Mouse (Mus musculus): ENCODE data around the gene Mmgt2.
"Not testable (repeated sequence)": the region's sequence is repeated elsewhere in the genome, so short reads cannot be mapped to it uniquely, and the experiment has no call there.

Gene Mmgt2

DNA sequence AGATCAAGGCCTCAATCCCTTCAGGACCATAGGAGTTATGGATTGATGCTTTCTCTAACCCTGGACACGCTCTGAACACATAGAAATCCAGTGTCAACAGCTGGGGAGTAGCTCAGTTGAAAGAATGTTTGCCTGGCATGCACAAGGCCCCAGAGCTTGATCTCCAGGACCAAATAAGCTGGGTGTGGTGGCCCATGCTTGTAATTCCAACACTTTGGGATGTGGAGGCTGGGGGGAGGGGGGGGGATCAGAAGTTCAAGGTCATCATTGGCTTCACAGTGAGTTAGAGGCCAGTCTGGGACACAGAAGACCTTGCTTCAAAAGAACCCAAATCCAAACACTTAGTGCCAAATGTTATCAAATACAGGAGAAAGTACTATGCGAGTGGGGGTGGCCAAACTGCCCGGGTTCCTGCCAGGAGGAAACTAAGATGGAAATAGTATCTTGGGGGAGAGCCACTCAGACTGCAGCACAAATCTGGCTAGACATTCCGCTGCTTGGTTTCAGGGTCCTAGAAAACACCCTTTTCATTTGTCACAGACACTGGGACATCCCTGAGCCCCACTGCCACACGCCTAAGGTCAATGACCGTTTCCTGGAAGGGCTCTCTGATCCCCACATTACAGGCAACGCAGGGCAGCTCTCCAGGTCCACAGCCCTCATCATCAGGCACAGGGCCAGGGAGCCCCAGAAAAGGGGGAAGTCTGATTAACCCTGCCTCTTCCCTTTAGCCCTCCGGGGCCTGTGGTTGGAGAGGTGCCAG is 2.6 kb upstream of the Mmgt2 start:
- DNase-seq (ENCODE audit: low spot score), result no peak

DNA sequence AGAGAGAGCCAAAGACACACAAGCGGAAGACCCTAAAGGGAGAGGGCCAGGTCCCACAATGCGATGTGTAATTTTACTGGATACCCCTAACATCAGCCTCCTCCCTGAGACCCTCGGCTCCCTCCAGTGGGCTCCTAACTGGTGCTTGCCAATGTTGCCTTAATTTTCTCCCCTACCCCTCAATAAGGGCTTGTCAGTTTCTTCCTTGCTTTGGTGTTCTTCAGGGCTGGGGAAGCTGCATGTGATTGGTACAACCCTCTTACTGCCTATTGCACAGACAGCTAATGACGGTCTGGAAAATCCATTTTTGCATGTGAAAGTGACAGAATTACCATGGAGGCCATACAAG is 2.0 kb upstream of the Mmgt2 start:
- no peak for DNase-seq (ENCODE audit: low spot score)

DNA sequence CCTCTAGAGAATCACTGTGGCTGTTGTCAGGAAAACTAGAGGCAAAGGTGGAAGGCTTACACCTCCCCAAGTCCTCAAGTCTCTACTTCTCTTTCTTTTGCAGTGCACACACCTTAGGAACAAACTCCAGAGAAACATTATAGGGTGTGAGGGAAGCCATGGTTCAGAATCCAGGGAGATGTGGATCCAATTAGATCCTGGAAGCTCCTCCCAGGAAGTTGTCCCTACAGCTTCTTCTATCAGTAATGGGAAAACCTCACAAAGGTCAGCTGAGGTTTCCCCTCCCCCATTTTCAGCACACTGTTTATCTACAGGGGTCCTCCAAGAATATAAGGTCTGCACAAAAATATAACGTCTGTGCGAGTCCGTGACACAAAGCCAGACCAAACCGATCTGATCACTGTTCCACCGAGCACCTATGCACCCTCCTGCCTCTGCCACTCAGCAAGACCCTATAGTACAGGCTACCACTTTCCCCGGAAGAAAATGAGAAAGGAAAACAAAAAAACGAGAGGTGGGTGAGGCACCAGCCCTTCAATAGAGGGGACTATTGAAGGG is 1.4 kb upstream of the Mmgt2 start:
- DNase-seq (ENCODE audit: low spot score), result no peak

DNA sequence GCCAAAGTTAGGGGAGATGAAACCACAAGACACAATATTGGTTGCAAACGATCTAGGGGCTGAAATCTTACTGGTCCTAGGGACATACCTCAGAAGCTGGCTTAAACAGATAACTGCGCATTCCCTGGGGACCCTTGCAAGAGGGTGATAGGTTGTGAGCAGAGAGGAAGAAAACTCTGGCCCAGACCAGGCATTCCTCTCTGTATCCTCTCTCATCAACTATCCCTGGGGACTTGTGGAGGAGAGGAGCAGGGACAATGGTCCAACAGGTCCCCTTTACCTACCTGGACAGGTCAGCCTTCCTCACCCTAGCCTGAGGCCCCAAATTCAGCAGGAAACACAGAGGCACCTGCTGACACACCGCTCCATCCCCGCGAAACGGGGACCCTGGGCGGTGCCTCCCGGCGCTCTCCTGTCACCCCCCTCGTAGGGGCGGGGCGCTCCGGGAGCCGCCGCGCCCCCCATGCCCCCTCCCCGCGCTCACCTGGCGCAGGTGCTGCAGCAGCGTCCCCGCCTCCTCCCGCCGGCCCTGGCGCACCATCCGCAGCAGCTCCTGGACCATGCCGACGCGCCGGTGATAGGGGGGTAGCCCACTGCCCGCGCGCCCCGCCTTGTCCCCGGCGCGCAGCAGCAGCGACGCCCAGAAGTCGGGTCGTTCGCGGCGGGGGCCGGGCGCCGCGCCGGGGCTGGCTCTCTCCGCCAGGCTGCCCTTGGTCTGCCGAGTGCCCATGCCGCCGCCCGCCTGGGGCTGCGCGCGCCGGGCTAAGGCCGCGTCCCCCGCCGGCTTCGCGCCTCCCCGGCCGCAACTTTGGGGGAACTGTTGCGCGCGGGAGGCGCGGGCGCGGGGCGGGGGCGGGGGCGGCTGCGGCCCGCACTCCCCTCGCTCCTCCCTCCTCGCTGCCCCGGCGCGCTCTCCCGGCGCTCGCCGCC is 538 bp upstream of the Mmgt2 start, which contains the start of gene Lrrc75a:
Gene Lrrc75a (minus strand): TSS at position 863 of the 930 bp plus-strand sequence.
- peak; percentile 49 for DNase-seq (ENCODE audit: low spot score)

DNA sequence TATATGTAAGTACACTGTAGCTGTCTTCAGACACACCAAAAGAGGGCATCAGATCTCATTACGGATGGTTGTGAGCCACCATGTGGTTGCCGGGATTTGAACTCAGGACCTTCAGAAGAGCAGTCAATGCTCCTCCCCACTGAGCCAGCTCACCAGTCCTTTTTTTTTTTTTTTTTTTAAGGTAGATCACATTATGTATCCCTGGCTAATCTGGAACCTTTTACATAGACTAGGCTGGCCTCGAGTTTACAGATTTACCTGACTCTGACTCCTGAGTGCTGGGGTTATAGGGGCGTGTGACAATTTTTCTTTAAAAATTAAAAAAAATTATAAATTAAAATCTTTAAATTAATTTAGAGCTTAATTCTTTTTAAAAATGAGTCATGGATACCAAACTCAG is 1.3 kb downstream of the Mmgt2 start:
- DNase-seq (ENCODE audit: low spot score), result not testable (repeated sequence)

DNA sequence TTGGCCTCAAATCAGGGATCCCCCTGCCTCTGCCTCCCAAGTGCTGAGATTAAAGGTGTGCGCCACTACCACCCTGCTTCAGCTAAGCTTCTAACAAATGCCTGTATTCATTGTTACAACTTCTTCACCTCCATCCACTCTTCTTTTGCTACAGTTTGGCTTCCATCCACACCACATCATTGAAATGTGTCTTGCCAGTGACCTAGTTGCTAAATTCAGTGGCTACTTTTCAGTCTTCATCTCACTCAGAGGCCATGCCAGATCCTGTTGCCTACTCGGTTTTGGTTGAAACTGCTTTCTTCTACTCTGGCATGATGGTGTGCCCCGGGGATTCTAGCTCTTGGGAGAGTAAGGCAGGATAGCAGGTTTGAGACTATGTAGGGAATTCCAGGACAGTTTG is 3.1 kb downstream of the Mmgt2 start:
- DNase-seq (ENCODE audit: low spot score), result no peak

DNA sequence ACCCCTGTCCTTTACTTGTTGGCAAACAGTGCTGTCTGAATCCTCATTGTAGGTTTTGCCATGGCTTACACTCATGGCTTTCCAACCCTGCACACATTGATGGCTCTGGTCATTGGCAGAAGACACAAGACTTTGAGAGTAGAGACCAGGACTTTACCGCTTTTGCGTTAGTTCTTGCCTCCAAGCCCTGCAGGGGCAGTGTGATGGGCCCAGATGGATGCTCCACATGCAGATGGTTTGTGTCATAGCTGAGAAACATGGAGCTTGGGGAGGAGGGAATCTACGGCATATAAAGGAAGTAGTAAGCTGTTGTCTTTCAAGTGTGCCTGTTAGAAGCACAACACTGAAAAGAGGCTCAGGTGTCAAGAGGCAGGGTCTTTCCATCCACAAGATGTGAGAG is 3.6 kb downstream of the Mmgt2 start:
- DNase-seq (ENCODE audit: low spot score), result no peak

DNA sequence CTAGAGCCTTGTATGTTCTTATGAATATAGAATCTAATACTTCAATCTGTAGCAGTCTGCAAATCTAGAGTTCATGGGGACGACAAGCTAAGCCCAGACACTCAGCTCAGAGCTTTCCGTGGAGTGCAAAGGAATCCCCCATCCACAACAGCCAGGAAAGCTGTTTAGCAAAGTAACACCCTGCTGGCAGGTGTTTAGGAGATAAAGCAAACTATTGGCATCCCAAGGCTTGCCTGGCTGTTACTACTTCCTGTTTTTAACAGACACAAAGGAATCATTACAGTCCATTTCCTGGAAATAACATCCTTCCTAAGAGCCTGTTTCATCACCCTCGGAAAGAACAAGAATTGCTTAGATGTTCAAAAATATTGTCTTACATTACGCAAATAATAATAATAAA is 12.4 kb downstream of the Mmgt2 start:
- DNase-seq (ENCODE audit: low spot score), result no peak

DNA sequence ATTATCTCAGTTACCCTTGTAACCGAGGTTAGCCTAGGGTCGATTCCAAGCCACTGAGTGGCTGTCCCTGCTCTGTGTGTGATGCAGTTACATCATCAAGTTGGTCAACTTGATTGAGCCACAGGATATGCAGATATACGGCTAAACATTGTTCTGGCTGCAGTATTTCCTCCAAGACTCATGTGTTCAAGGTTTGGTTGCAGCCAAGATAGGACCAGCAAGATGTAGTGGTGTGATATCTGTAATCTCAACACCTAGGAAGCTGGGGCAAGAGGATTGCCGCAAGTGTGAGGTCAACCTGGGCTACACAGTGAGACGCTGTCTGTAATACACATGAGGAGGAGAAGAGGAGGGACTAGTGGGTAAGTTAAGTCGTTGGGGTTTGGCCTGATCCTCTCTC is 15.8 kb downstream of the Mmgt2 start:
- DNase-seq (ENCODE audit: low spot score), result no peak

DNA sequence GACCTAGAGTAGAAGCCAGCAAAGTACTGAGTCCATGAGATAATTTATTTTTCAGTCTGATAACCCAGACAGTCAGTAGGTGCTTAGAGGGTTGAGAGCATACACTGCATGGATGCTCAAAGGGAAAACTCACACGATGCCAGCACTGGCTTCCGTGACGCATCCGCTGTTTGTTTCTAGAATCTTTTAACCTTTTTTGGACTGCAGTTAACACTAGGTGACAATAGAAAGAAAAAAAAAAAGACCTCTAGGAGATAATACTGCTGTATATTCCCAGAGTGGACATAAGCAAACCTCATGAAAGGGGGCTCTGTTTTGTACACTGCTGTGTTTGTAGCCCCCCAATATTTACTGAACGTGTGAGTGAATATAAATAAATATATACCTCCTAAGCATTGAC is 20.5 kb downstream of the Mmgt2 start:
- DNase-seq (ENCODE audit: low spot score), result no peak

DNA sequence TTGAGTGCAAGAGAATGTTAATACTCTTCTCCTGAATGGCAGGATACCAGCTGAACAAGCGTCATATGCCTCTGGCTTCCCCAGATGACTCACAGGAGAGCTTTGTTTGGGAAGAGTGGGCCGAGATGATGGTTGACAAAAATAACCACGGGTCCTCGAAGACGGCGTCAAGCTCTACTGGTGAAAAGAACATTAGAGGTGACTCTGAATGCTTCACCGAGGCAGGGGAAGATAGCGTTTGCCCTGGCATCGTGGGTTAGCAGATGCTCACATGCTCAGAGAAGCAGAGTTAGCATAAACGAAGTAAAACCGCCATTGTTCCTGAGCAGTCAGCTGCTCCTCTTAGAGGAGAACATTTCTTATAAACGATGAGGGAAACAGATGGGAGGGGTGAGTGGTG is 21.0 kb downstream of the Mmgt2 start:
- no peak for DNase-seq (ENCODE audit: low spot score)

DNA sequence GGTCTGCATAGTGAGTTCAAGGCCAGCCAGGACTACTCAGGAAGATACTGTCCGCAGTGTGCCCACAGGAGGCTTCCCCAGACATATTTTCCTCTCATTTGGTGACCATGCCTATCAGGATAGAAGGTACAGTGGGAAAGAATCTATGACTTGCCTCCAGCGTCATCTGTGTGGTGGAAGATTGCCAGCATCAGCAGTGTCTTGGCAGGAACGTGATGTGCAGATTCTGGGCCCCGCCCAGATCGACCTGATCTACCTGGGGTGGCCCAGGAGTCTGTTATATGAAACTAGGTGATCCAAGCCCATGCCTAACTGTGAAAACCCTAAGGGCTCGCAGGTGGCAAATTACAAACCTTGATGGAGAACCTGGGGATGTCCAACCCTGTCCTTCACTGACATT is 21.5 kb downstream of the Mmgt2 start:
- DNase-seq (ENCODE audit: low spot score), result no peak

DNA sequence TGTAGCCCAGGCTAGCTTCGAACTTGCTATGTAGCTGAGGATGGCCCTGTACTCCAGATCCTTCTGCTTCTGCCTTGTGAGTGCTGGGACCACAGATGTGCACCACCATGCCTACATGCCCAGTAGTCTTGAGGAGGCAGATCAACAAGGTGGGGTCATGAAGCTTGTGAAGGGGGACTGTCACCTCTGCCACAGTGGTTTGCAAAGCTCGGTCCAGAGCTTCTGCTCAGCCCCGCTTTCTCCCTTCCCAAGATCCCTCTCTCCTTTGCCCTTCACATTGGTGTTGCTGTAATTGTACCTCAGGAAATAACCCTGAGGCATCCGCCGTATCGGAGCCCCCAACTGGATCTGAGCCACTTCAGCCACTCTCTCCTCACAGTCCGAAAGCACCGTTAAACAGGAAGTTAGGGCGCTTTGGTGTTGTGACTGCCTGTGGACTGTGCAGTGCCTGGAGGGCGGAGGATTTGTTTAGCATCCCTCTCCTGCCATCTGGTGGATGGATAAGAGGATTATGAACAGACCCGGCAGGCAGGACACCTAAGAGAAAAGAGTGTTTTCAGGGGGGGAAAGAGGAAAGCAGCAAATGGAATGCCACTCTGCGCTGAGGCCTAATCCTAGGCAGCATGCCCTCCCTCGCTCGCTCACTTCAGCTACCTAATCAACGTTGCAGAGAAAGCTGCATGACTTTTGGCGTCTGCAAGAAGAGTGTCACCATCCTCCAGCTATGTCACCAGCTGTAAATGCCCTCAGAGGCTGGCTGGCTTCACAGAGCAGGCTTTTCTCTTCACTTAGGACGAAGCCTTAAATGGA is 27.2 kb downstream of the Mmgt2 start:
- peak; percentile 95 for DNase-seq (ENCODE audit: low spot score)

DNA sequence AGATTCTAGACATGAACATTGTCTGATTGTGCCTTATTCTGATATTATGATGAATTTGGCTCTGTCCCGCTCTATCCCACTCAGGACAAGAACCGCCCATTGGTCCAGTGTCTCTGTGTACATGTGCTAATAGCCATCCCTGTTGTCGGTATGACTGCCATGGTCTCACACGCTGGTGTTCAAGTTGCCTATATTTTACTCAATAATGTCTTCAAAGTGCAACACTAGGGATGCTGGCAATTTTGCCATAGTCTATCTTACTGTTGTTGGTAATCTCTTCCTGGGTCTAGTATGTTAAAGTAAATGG is 27.8 kb downstream of the Mmgt2 start:
- no peak for DNase-seq (ENCODE audit: low spot score)

DNA sequence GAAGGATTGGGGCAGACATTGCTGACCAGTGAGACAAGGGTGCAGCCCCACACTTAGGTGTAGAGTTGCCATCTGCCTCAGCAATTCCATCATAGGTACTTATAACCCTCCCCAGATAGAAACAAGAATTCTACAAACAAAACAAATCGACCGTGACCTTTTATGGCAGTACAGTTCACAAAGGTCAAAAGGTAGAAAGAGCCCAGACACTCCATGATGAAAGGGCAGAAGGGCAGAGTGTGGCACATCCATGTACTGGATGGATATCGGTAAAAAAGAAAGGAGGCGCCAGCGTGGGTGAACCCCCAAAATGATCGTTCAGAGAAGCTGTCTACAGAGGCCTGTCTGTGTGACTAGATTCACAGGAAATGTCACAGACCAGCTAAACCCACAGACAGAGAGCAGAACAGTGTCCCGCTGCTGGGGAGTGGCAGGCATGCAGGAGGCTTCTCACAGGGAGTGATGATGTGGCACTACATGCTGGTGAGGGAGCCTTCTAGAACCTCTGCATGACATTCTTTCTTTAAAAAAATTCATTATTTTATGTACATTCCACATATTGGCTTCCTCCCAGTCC is 30.4 kb downstream of the Mmgt2 start:
- DNase-seq (ENCODE audit: low spot score), result no peak

DNA sequence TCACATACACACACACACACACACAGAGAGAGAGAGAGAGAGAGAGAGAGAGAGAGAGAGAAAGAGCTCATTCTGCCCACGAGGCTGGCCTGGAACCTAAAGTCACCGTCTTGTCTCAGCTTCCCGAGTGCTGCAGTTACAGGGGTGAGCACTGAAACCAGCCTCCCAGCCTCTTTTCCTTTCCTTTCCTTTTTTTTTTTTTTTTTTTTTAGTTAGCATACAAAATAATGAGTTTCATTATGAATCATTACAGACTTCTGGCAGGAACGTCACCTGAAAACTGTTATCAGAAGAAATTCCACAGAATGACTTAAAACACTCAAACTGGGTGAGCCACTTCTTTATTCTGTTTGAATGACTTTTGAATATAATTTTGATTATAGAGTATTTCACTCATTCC is 31.5 kb downstream of the Mmgt2 start:
- DNase-seq (ENCODE audit: low spot score), result no peak

DNA sequence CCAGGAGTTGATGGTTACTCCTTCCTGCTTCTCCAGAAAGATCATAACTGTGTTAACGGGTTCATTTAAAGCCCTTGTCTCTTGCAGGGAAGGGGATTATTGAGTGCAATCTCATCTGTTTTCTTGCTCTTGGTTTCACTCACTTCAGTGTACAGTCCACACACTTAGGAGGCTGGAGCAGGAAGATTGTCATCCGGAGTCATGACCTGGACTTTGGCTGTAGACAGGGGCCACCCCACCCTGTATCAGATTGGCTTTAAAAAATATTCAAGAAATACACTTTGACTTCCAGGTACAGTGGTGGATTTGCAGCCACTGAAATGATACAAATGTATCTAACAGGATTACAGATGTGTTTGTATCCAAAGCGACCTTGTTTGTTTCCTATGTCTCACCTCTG is 43.1 kb downstream of the Mmgt2 start:
- DNase-seq (ENCODE audit: low spot score), result no peak

DNA sequence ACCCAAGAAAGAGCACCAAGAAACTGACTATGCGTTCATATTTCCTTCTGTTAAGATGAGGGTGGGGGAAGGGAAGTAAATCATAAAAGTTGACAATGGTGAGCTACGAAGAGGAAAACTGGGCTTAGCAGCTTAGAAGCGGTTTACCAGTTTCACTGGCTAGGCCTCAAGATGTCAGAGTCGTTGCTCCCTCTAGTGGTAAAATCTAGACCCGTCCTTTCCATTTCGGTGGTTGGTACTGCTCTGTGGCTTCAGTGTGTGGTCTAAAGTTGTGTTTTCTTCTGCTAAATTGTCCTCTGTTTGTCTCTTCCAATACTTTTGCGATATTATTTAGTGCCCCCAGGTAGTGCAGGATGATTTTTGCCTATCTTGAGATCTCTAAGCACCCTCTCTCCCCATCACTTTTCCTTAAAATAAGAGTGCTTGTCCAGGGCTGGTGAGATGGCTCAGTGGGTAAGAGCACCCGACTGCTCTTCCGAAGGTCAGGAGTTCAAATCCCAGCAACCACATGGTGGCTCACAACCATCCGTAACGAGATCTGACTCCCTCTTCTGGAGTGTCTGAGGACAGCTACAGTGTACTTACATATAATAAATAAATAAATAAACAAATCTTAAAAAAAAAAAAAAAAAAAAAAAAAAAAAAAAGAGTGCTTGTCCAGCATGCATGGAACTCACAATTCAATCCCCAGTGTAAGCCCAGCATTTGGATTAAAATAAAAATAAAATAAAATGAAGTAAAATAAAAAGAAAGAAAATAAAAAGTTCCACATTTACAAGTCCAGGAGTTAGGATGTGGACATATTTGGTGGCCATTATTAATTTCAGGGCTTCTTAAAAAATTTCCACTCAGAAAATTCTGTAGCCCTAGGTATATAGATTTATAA is 45.1 kb downstream of the Mmgt2 start:
- DNase-seq (ENCODE audit: low spot score), result peak; percentile 94

DNA sequence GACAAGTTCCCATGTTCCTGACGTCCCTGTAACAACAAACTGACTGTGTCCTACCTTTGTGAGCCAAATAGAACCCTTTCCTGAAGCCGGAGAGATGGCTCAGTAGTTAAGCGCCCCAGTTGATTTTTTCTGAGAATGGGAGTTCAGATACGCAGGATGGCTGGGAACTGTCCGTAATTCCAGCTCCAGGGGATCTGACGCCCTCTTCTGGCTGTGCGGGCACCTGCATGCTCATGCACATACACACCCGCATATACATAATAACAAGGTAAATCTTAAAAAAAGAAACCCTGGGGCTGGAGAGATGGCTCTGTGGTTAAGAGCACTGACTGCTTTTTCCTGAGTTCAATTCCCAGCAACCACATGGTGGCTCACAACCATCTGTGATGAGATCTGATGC is 46.7 kb downstream of the Mmgt2 start:
- no peak for DNase-seq (ENCODE audit: low spot score)

DNA sequence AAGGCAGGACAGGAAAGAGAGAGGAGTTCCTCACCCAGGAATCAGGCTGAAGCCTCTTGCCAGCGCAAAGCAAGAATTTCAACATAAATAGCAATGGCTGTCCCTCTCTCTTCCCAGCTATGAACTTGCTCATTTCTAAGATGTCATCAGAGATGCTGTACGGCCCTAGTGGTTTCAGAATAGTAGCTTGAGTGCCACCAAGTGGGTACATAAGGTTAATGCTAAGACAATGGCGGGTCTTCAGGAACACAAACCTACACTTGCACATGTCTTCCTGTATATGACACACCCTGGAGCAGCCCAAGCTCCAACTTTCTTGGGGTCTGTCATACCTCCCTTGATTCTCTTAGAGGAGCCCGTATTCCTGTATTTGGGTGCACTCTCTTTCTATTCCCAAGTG is 51.3 kb downstream of the Mmgt2 start:
- DNase-seq (ENCODE audit: low spot score), result no peak

DNA sequence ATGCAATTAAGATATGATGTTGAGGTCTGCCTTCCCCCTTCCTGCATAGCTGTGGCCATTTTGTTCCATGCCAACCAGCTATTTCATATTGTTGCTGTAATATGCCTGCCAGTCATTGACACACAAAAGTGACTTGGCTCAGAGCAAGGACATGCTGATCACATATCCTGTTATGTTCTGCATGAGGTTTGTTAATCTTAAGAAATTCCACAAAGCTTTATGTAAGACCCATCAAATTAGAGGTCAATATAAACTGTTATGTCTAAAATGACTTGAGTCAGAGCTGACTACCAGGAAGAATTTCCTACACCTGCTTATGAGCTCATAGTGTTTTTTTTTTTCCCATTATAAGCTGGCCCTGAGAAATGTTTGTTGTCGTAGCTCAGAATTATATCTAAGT is 52.8 kb downstream of the Mmgt2 start:
- no peak for DNase-seq (ENCODE audit: low spot score)

Measured in embryo, embryonic 10.5 days (tissue).